Mouse (Mus musculus): ENCODE measurements around the gene Ap5b1. TPM values are rescaled to one million over a fixed set of nuclear protein-coding genes. Genes with fewer than 3 reads are reported as not detected.

The Ap5b1 gene
- total RNA-seq, 2 experiments from 2014 or later: 5.8 to 7.0 TPM

GRCm38 (mm10) chr19:5567180-5567533, 668 bp upstream of the Ap5b1 start:
- DNase-seq: no peak

GRCm38 (mm10) chr19:5568470-5569140, 780 bp downstream of the Ap5b1 start:
- DNase-seq: peak; percentile 73 to 78

DNA sequence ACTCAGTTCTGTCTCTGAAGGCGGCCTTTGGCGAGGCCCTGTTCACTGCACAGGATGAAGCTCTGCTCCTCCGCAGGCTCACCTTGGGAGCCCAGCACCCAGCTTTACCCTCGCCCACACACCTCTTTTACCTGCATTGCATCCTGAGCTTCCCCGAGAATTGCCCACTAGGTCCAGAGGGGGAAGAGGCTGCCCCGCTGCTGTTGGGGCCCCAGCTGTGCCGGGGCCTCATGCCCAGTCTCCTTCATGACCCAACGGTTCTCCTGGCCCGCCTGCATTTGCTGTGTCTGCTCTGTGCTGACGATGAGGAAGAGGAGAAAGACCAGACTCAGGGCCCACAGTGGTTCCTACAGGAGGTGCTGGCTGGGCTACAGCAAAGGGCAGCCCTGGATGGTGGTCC, 1.7 kb downstream of the Ap5b1 start:
- DNase-seq: no peak

GRCm38 (mm10) chr19:5570353-5571246, 2.8 kb downstream of the Ap5b1 start:
- no peak for DNase-seq

DNA sequence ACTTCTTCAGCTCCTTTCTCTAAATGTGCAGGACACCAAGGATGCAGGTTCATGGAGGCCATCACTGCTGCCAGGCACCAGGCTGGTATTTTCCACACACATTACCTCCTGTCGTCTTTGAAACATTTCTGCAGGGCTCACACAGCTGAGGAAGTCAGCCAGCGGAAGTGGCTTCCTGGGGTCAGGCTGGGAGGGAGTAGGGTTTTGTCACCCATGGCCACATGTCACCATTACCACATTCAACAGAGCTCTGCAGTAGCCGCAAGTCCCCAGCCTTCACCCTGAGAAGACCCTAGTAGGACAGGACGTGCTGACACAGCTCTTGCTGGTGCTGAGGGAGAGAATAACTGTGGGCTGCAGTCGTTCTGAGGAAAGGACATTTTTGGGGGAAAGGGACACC, 4.0 kb downstream of the Ap5b1 start:
- DNase-seq: no peak

DNA sequence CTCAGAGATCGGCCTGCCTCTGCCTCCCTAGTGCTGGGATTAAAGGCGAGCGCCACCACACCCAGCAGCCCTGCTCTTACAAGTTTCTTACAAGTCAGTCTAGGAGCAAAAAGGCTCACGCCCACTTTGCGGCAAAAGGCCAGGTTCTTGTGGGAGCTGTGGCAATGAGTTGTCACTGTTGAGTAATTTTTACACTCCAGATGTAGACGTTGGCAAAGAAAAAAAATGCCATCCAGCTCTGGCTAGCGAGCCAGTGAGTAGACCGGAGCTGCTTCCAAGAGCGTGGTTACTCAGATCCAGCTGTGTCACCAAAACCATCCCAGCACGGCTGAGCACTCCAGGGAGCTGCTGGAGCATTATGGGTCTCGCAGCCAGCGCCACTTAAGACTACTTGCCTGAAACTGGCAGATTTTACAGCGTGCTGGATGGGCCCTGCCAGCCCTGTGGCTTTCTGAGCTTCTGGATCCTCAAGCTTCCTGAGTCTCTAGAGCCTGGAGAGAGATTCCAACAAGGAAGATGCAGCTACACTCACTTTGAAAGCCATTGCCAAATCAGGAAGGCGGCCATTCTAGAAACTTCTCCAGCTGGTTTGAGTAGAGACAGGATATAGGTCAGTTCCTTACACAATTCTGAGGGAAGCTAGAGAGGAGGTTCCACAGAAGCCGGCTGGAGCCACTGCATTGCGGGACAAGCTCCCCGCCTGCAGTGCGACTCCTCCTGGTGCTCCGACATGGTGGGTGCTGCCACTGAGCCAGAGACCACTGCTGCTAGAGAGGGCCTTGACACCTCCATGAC, 4.7 kb downstream of the Ap5b1 start:
- DNase-seq: peak; percentile 14 to 23

- no peak for DNase-seq
Observed at GRCm38 (mm10) chr19:5575336-5575735, 7.5 kb downstream of the Ap5b1 start.

DNA sequence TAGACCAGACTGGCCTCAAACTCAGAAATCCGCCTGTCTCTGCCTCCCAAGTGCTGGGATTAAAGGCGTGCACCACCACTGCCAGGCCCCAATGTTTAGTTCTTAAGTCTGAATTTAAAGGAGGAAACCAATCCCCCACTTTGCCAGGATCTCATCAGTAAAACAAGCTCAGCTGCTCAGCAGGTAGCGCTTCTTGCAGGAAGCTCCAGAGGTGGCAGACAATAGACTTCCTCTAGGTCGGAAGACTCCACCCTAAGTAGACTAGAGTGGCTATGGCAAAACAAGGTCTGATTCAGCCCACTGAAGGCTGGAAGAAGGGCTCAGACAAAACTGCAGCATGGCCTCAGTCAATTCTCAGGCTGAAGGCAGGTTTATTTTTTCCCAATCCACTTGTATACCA, 12.1 kb downstream of the Ap5b1 start:
- no peak for DNase-seq

DNA sequence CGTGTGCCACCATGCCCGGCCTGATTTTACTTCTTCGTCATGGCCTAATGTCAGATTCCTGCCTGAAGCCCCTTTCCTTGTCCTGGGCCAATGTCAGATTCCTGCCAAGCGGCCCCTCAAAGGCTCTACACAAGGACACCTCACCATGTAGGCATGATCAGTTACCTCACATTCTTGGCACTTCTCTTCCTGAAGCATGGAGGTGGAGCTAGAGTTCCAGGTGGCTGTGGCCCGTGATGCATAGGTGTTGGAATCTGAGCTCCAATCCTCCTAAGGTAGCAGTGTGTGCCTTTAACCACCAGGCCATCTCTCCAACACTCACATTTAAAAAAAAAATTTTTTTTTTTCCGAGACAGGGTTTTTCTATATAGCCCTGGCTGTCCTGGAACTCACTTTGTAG, 13.0 kb downstream of the Ap5b1 start:
- DNase-seq: no peak

DNA sequence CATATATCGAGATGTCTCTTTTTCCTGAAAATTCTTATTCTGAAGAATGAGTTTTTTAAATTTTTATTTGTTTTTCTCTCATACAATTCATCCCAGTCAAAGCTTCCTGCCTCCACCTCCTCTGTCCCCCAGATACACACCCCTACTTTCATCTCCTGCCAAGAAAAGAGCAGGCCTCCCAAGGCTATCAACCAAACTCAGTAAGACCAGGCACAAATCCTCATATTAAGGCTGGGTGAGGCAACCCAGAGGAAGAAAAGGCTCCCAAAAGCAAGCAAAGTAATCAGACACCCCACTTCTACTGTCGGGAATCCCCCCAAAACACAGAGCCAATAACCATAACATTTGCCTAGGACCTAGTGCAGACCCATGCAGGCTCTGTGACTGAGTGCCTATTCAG, 14.2 kb downstream of the Ap5b1 start:
- no peak for DNase-seq

DNA sequence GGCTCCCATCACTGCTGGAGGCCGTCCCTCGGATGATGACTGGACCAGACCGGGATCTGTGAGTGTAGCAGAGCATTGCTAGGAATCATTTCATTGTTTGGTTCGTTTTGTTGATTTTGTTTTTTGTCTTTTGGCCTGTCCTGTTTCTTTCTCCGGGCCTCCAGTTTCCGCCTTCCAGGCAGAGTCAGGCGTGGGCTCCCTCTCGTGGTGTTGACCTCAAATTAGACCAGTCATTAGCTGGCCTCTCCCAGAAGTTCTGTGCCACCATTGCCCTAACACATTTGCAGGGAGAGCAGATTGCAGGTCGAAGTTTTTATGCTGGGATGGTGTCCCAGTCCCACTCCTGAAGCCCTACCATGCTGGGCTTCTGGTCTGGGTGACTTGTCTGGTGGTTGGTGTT, 21.3 kb downstream of the Ap5b1 start:
- no peak for DNase-seq

DNA sequence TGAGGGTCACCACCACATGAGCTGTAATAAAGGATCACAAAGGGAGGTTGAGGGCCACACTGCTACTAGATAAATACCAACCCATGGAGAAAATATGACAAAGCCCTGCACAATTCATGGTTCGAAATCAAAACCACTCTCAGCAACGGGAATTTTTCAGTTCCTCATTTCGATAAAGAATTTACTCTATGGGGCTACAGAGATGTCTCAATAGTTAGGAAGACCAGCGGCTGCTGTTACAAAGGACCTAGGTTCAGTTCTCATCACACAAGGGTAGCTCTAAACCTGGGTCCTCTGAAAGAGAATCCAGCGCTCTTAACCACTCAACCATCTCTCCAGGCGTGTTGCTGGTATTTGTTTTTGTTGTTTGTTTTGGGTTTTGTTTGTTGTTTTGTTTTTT, 24.1 kb downstream of the Ap5b1 start:
- no peak for DNase-seq

GRCm38 (mm10) chr19:5599224-5599623, 31.4 kb downstream of the Ap5b1 start:
- DNase-seq: no peak

- peak; percentile 74 to 75 for DNase-seq
Observed at GRCm38 (mm10) chr19:5601752-5602541, 34.1 kb downstream of the Ap5b1 start, which contains the start of gene Rnaseh2c. Gene Rnaseh2c, plus strand, starts transcription at chr19:5601873.

- no peak for DNase-seq
Observed at GRCm38 (mm10) chr19:5603664-5604063, 35.8 kb downstream of the Ap5b1 start.

- DNase-seq: peak; percentile 20
Observed at GRCm38 (mm10) chr19:5605126-5605525, 37.3 kb downstream of the Ap5b1 start.

- no peak for DNase-seq
Observed at GRCm38 (mm10) chr19:5606196-5606595, 38.4 kb downstream of the Ap5b1 start.

DNA sequence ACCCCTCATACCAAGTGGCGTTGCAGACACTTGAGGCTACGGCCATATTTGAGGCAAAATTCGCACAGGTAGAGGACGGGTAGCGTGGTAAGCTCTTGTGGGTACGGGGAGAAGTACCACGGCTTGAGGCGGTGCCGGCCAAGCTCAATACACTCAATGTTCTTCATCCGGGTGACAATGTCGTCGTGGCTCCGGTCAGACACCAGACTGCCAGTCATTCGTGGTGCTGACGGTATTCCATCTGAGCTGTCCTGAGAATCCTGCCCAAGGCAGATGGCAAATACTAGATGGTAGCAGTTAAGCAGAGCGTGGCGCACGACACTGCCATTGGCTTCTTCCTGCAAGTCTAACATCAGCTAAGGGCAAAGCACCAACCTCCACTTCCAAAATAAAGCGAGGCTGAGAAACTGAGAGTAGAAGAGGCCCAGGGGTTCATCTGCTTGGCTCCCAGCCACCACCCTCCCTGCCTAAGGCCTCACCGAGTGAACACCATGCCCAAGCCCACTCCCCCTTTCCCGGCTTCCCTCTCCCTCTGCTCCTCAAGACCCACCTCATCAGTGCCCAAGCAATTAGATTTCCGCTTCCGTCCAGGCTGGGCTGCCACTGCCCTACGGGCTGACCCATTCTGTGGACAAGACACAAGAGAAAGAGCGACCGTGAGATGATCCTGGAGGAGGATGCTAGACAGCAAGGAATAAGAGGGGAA, 40.0 kb downstream of the Ap5b1 start:
- DNase-seq: no peak

GRCm38 (mm10) chr19:5608707-5609106, 40.9 kb downstream of the Ap5b1 start:
- DNase-seq: no peak

- no peak for DNase-seq
Observed at GRCm38 (mm10) chr19:5609171-5609546, 41.3 kb downstream of the Ap5b1 start.

- peak; percentile 95 to 96 for DNase-seq
Observed at GRCm38 (mm10) chr19:5609547-5610404, 42.0 kb downstream of the Ap5b1 start, which contains the start of gene Kat5. Gene Kat5, minus strand, starts transcription at chr19:5610237.

All from layer of hippocampus, postnatal 36 days (tissue).